Mouse (Mus musculus) CH12.LX (cell line): ENCODE measurements around the gene Vmn1r87. TPM values are rescaled to one million over a fixed set of nuclear protein-coding genes. Genes with fewer than 3 reads are reported as not detected.

Experiments used
- DNase-seq: peaks from one replicate; pipeline ENCODE4 v3.0.0-alpha.2; 2013; ENCODE audit errors: extremely low read depth
- H3K27ac ChIP-seq: 2 replicates; pipeline ENCODE4 v1.5.1; 2012; ENCODE audit warnings: low read depth, mild to moderate bottlenecking, control low read depth, moderate library complexity; ENCODE audit not compliant: insufficient read depth
- H3K27me3 ChIP-seq: replicated peaks from 2 replicates; pipeline ENCODE3; 2012; ENCODE audit warnings: inconsistent platforms
- H3K36me3 ChIP-seq, 2 experiments: replicated peaks in 1 of 2; 2 replicates each; pipeline versions ENCODE3 to v1.6.1; 2012; ENCODE audit warnings: inconsistent platforms in 1 of 2, low read length in 1 of 2, mild to moderate bottlenecking in 1 of 2, mixed read lengths in 1 of 2, moderate library complexity in 1 of 2; ENCODE audit not compliant: control insufficient read depth in 1 of 2, insufficient read depth in 1 of 2
- H3K4me1 ChIP-seq, 2 experiments: 2 replicates each; pipeline ENCODE4 v1.6.1; 2012; ENCODE audit warnings: inconsistent platforms in 1 of 2, moderate library complexity in 1 of 2; ENCODE audit not compliant: insufficient read depth in 2 of 2, control insufficient read depth in 1 of 2
- H3K4me2 ChIP-seq: 2 replicates; pipeline ENCODE4 v1.6.1; 2012; ENCODE audit warnings: low read depth, mild to moderate bottlenecking, control low read depth; ENCODE audit not compliant: poor library complexity, insufficient read depth, severe bottlenecking
- H3K4me3 ChIP-seq, 3 experiments: fragments of 150-350 bp in 1 of 3; sonication (generic) in 1 of 3; replicated peaks in 1 of 3; 2 replicates each; pipeline versions ENCODE3 to v1.5.1; 2011 to 2012; ENCODE audit warnings: low read depth in 2 of 3, low read length in 2 of 3, mild to moderate bottlenecking in 2 of 3, moderate library complexity in 2 of 3, control low read depth in 1 of 3, improper control_type of control experiment in 1 of 3, inconsistent platforms in 1 of 3, mixed read lengths in 1 of 3; ENCODE audit not compliant: poor library complexity in 1 of 3
- H3K79me2 ChIP-seq: replicated peaks from 2 replicates; pipeline ENCODE4 v1.6.1; 2012; ENCODE audit warnings: mild to moderate bottlenecking, moderate library complexity; ENCODE audit not compliant: control insufficient read depth, poor library complexity, insufficient read depth, severe bottlenecking; ENCODE audit errors: extremely low read depth
- H3K9ac ChIP-seq: 2 replicates; pipeline ENCODE4 v1.6.1; 2012; ENCODE audit warnings: low read depth, mild to moderate bottlenecking, control low read depth, moderate library complexity; ENCODE audit not compliant: insufficient read depth
- H3K9me3 ChIP-seq: replicated peaks from 2 replicates; pipeline ENCODE3; 2012; ENCODE audit warnings: low read length, inconsistent platforms, mixed read lengths
- CHD1 ChIP-seq: IDR thresholded peaks from 2 replicates; pipeline ENCODE4 v1.6.1; 2012; ENCODE audit warnings: low read depth, low read length, improper control_type of control experiment, inconsistent platforms
- E2F4 ChIP-seq: IDR thresholded peaks from 2 replicates; pipeline ENCODE4 v1.6.1; 2011; ENCODE audit warnings: low read depth, low read length, improper control_type of control experiment; ENCODE audit not compliant: insufficient replicate concordance
- ELF1 ChIP-seq: IDR thresholded peaks from 2 replicates; pipeline ENCODE4 v1.6.1; 2014; ENCODE audit warnings: low read depth, mild to moderate bottlenecking, inconsistent platforms, low read length, improper control_type of control experiment
- JUN ChIP-seq: IDR thresholded peaks from 2 replicates; pipeline ENCODE4 v1.6.1; 2011; ENCODE audit warnings: low read depth, mild to moderate bottlenecking, low read length, improper control_type of control experiment, moderate library complexity; ENCODE audit not compliant: insufficient read depth
- MAFK ChIP-seq: IDR thresholded peaks from 2 replicates; pipeline ENCODE4 v1.6.1; 2011; ENCODE audit warnings: low read length, improper control_type of control experiment; ENCODE audit not compliant: insufficient replicate concordance
- MAX ChIP-seq: IDR thresholded peaks from 2 replicates; pipeline ENCODE4 v1.6.1; 2011; ENCODE audit warnings: low read length, improper control_type of control experiment
- MAZ ChIP-seq: IDR thresholded peaks from 2 replicates; pipeline ENCODE4 v1.6.1; 2012; ENCODE audit warnings: low read depth, mild to moderate bottlenecking, inconsistent platforms, low read length, improper control_type of control experiment, moderate library complexity
- MEF2A ChIP-seq: IDR thresholded peaks from 2 replicates; pipeline ENCODE4 v1.6.1; 2014; ENCODE audit warnings: low read depth, mild to moderate bottlenecking, inconsistent platforms, low read length, improper control_type of control experiment, borderline replicate concordance
- MYC ChIP-seq: IDR thresholded peaks from 2 replicates; pipeline ENCODE4 v1.6.1; 2011; ENCODE audit warnings: low read depth, mild to moderate bottlenecking, improper control_type of control experiment, low read length
- NELFE ChIP-seq: IDR thresholded peaks from 2 replicates; pipeline ENCODE4 v1.6.1; 2011; ENCODE audit warnings: low read depth, low read length, improper control_type of control experiment
- NRF1 ChIP-seq: IDR thresholded peaks from 2 replicates; pipeline ENCODE4 v1.6.1; 2014; ENCODE audit warnings: low read depth, mild to moderate bottlenecking, inconsistent platforms, low read length, improper control_type of control experiment, moderate library complexity
- PAX5 ChIP-seq: IDR thresholded peaks from 2 replicates; pipeline ENCODE4 v1.6.1; 2012; ENCODE audit warnings: low read length, inconsistent platforms, mixed read lengths
- POLR2AphosphoS2 ChIP-seq: IDR thresholded peaks from 2 replicates; pipeline ENCODE4 v1.6.1; 2011; ENCODE audit warnings: low read depth, low read length, improper control_type of control experiment
- RAD21 ChIP-seq: IDR thresholded peaks from 2 replicates; pipeline ENCODE4 v1.6.1; 2011; ENCODE audit warnings: low read depth, mild to moderate bottlenecking, low read length, improper control_type of control experiment, moderate library complexity
- RCOR1 ChIP-seq: conservative IDR thresholded peaks from 2 replicates; pipeline ENCODE4 v1.6.1; 2012; ENCODE audit warnings: low read depth, mild to moderate bottlenecking, inconsistent platforms, low read length, improper control_type of control experiment
- TBP ChIP-seq: conservative IDR thresholded peaks from 2 replicates; pipeline ENCODE4 v1.6.1; 2011; ENCODE audit warnings: low read depth, low read length, improper control_type of control experiment
- TCF12 ChIP-seq: IDR thresholded peaks from 2 replicates; pipeline ENCODE4 v1.6.1; 2014; ENCODE audit warnings: low read depth, mild to moderate bottlenecking, inconsistent platforms, low read length, improper control_type of control experiment
- USF1 ChIP-seq: IDR thresholded peaks from 2 replicates; pipeline ENCODE4 v1.6.1; 2014; ENCODE audit warnings: low read depth, mild to moderate bottlenecking, inconsistent platforms, low read length, improper control_type of control experiment
- USF2 ChIP-seq: conservative IDR thresholded peaks from 2 replicates; pipeline ENCODE4 v1.6.1; 2011; ENCODE audit warnings: low read depth, low read length, improper control_type of control experiment
- ZC3H11A ChIP-seq: IDR thresholded peaks from 2 replicates; pipeline ENCODE4 v1.6.1; 2012; ENCODE audit warnings: low read depth, mild to moderate bottlenecking, inconsistent platforms, low read length, improper control_type of control experiment
- ZKSCAN1 ChIP-seq: IDR thresholded peaks from 2 replicates; pipeline ENCODE4 v1.6.1; 2012; ENCODE audit warnings: low read depth, inconsistent platforms, low read length, improper control_type of control experiment, borderline replicate concordance
- dilution Hi-C: fragments of 300-500 bp; cut with MboI; formaldehyde crosslinking; loops from 2 replicates; pipeline ENCODE4 v1.14.3; 2020; ENCODE audit warnings: low sequenced_read_pairs; ENCODE audit not compliant: extremely low pct_unique_long_range_greater_than_20kb, extremely low pct_ligation_motif_present
- in situ Hi-C: fragments of 300-500 bp; cut with MboI; formaldehyde crosslinking; loops from 3 replicates; pipeline ENCODE4 v1.14.3; 2019; ENCODE audit warnings: low sequenced_read_pairs, low pct_ligation_motif_present, low pct_unique_long_range_greater_than_20kb, mixed read lengths
- polyA plus RNA-seq: library from polyadenylated mRNA; unstranded; fragments of >175 nt; gene quantifications from 2 replicates; pipeline ENCODE4 v1.2.1, GENCODE M21; 2012; ENCODE audit warnings: low read depth; ENCODE audit not compliant: insufficient read length
- total RNA-seq, 2 experiments: library from RNA; depleted of rRNA; stranded (reverse); fragments of 300-350 nt in 1 of 2; fragments of >200 nt in 1 of 2; gene quantifications; 2 replicates each; pipeline ENCODE4 v1.2.3; 2012 to 2014

Gene Vmn1r87
- total and polyA plus RNA-seq, 3 experiments = not detected

GRCm38 (mm10) chr7:13119817-13120216 is 20.1 kb downstream of the Vmn1r87 start, which contains the start of gene Vmn1r86:
TSS of gene Vmn1r86 (minus strand) at chr7:13119917.
- Histone ChIP-seq H3K27me3 (peaks cover 25% of the 10 kb centered on the region), H3K4me1 (no peaks in the 10 kb centered on the region), H3K4me2 (no peak within 1 kb of the TSS), H3K36me3 (no peaks in the 10 kb centered on the region), H3K4me3 (no peak within 1 kb of the TSS), H3K79me2 (no peaks in the 10 kb centered on the region), H3K9ac (no peak within 1 kb of the TSS), H3K9me3 (no peaks in the 10 kb centered on the region), H3K27ac (no peak within 1 kb of the TSS)
- dilution Hi-C loops = no loop called here
- TF ChIP-seq ZC3H11A (no peak), MYC (no peak), CHD1 (no peak), RCOR1 (no peak), USF1 (no peak), MAZ (no peak), E2F4 (no peak), RAD21 (no peak), ELF1 (no peak), MAX (no peak), ZKSCAN1 (no peak), USF2 (no peak), MEF2A (no peak), NELFE (no peak), TCF12 (no peak), MAFK (no peak), TBP (no peak)
- DNase-seq = no peak
- in situ Hi-C loops = no loop called here

- no peaks in the 10 kb centered on the region for H3K9me3 ChIP-seq
- H3K27ac ChIP-seq = no peak within 1 kb of the TSS
- no peak within 1 kb of the TSS for H3K9ac ChIP-seq
- peaks cover 49% of the 10 kb centered on the region for H3K27me3 ChIP-seq
- DNase-seq = no peak
- no peak for TF ChIP-seq JUN
- no peak for TF ChIP-seq POLR2AphosphoS2
- no peak for TF ChIP-seq NRF1
- no peak for TF ChIP-seq PAX5
- H3K36me3 ChIP-seq = no peaks in the 10 kb centered on the region
- in situ Hi-C loops (no loop called here), dilution Hi-C loops (no loop called here)
- H3K4me3 ChIP-seq = no peak within 1 kb of the TSS
- H3K4me1 ChIP-seq = no peaks in the 10 kb centered on the region
- H3K4me2 ChIP-seq = no peak within 1 kb of the TSS
- H3K79me2 ChIP-seq = no peaks in the 10 kb centered on the region
Observed at GRCm38 (mm10) chr7:13095073-13095472, 44.9 kb downstream of the Vmn1r87 start, which contains the start of gene Vmn1r85. TSS of gene Vmn1r85 (minus strand) at chr7:13095173.

Other genes starting within 250 kb of the Vmn1r87 start
- 3.2 and 4.2 TPM in 2 replicates for gene Zscan22, start 242.3 kb downstream of the Vmn1r87 start, total RNA-seq (2012; rRNA removed)
- gene Zscan22, start 242.3 kb downstream of the Vmn1r87 start, total RNA-seq (2014; rRNA removed) = 2.8 and 3.3 TPM in 2 replicates
- gene Zscan22, start 242.3 kb downstream of the Vmn1r87 start, polyA plus RNA-seq = 7.6 and 8.9 TPM in 2 replicates
- 3,671 and 4,026 TPM in 2 replicates for gene Rps5, start 217.9 kb downstream of the Vmn1r87 start, total RNA-seq (2012; rRNA removed)
- gene Rps5, start 217.9 kb downstream of the Vmn1r87 start, total RNA-seq (2014; rRNA removed) = 3,631 and 4,293 TPM in 2 replicates
- 2,088 and 2,166 TPM in 2 replicates for gene Rps5, start 217.9 kb downstream of the Vmn1r87 start, polyA plus RNA-seq
- gene Rnf225, start 212.7 kb downstream of the Vmn1r87 start, total RNA-seq (2012; rRNA removed) = 1.1 and 1.3 TPM in 2 replicates
- gene Rnf225, start 212.7 kb downstream of the Vmn1r87 start, total RNA-seq (2014; rRNA removed) = 0.89 and 0.90 TPM in 2 replicates
- gene Rnf225, start 212.7 kb downstream of the Vmn1r87 start, polyA plus RNA-seq = 3.4 and 4.0 TPM in 2 replicates
- gene Zfp324, start 174.3 kb downstream of the Vmn1r87 start, total RNA-seq (2012; rRNA removed) = 6.4 and 8.7 TPM in 2 replicates
- 6.3 and 7.3 TPM in 2 replicates for gene Zfp324, start 174.3 kb downstream of the Vmn1r87 start, total RNA-seq (2014; rRNA removed)
- gene Zfp324, start 174.3 kb downstream of the Vmn1r87 start, polyA plus RNA-seq = 3.8 and 4.2 TPM in 2 replicates
- 7.5 and 7.8 TPM in 2 replicates for gene Zfp446, start 162.3 kb downstream of the Vmn1r87 start, total RNA-seq (2012; rRNA removed)
- 11.9 and 12.8 TPM in 2 replicates for gene Zfp446, start 162.3 kb downstream of the Vmn1r87 start, total RNA-seq (2014; rRNA removed)
- 12.5 and 12.9 TPM in 2 replicates for gene Zfp446, start 162.3 kb downstream of the Vmn1r87 start, polyA plus RNA-seq
- 0.04 TPM in 1 of 2 replicates, not detected in the other for gene Slc27a5, start 142.0 kb downstream of the Vmn1r87 start, total RNA-seq (2012; rRNA removed)
- not detected in 2 replicates for gene Slc27a5, start 142.0 kb downstream of the Vmn1r87 start, total RNA-seq (2014; rRNA removed)
- not detected in 2 replicates for gene Slc27a5, start 142.0 kb downstream of the Vmn1r87 start, polyA plus RNA-seq
- gene Trim28, start 141.0 kb downstream of the Vmn1r87 start, total RNA-seq (2012; rRNA removed) = 500 and 583 TPM in 2 replicates
- 495 and 516 TPM in 2 replicates for gene Trim28, start 141.0 kb downstream of the Vmn1r87 start, total RNA-seq (2014; rRNA removed)
- 728 and 891 TPM in 2 replicates for gene Trim28, start 141.0 kb downstream of the Vmn1r87 start, polyA plus RNA-seq
- 9.5 and 12.1 TPM in 2 replicates for gene Zbtb45, start 130.1 kb downstream of the Vmn1r87 start, total RNA-seq (2012; rRNA removed)
- 6.7 and 6.8 TPM in 2 replicates for gene Zbtb45, start 130.1 kb downstream of the Vmn1r87 start, total RNA-seq (2014; rRNA removed)
- gene Zbtb45, start 130.1 kb downstream of the Vmn1r87 start, polyA plus RNA-seq = 16.7 and 17.1 TPM in 2 replicates
- 110 and 115 TPM in 2 replicates for gene Chmp2a, start 105.3 kb downstream of the Vmn1r87 start, total RNA-seq (2012; rRNA removed)
- 131 and 141 TPM in 2 replicates for gene Chmp2a, start 105.3 kb downstream of the Vmn1r87 start, total RNA-seq (2014; rRNA removed)
- 134 and 148 TPM in 2 replicates for gene Chmp2a, start 105.3 kb downstream of the Vmn1r87 start, polyA plus RNA-seq
- 134 and 156 TPM in 2 replicates for gene Ube2m, start 101.9 kb downstream of the Vmn1r87 start, total RNA-seq (2012; rRNA removed)
- gene Ube2m, start 101.9 kb downstream of the Vmn1r87 start, total RNA-seq (2014; rRNA removed) = 227 and 244 TPM in 2 replicates
- 215 and 272 TPM in 2 replicates for gene Ube2m, start 101.9 kb downstream of the Vmn1r87 start, polyA plus RNA-seq
- gene Mzf1, start 85.4 kb downstream of the Vmn1r87 start, total RNA-seq (2012; rRNA removed) = 0.46 and 0.55 TPM in 2 replicates
- gene Mzf1, start 85.4 kb downstream of the Vmn1r87 start, total RNA-seq (2014; rRNA removed) = 0.31 and 0.34 TPM in 2 replicates
- 0.50 and 0.68 TPM in 2 replicates for gene Mzf1, start 85.4 kb downstream of the Vmn1r87 start, polyA plus RNA-seq
- gene Vmn1r85, start 45.0 kb downstream of the Vmn1r87 start, total RNA-seq (2012; rRNA removed) = not detected in 2 replicates
- not detected in 2 replicates for gene Vmn1r85, start 45.0 kb downstream of the Vmn1r87 start, total RNA-seq (2014; rRNA removed)
- not detected in 2 replicates for gene Vmn1r85, start 45.0 kb downstream of the Vmn1r87 start, polyA plus RNA-seq
- gene Vmn1r86, start 20.2 kb downstream of the Vmn1r87 start, total RNA-seq (2012; rRNA removed) = not detected in 2 replicates
- not detected in 2 replicates for gene Vmn1r86, start 20.2 kb downstream of the Vmn1r87 start, total RNA-seq (2014; rRNA removed)
- not detected in 2 replicates for gene Vmn1r86, start 20.2 kb downstream of the Vmn1r87 start, polyA plus RNA-seq
- gene Vmn1r88, start 19.4 kb upstream of the Vmn1r87 start, total RNA-seq (2012; rRNA removed) = 0.29 and 0.34 TPM in 2 replicates
- 0.03 TPM in 1 of 2 replicates, not detected in the other for gene Vmn1r88, start 19.4 kb upstream of the Vmn1r87 start, total RNA-seq (2014; rRNA removed)
- 0.07 and 0.10 TPM in 2 replicates for gene Vmn1r88, start 19.4 kb upstream of the Vmn1r87 start, polyA plus RNA-seq
- gene Vmn1r89, start 72.9 kb upstream of the Vmn1r87 start, total RNA-seq (2012; rRNA removed) = not detected in 2 replicates
- not detected in 2 replicates for gene Vmn1r89, start 72.9 kb upstream of the Vmn1r87 start, total RNA-seq (2014; rRNA removed)
- gene Vmn1r89, start 72.9 kb upstream of the Vmn1r87 start, polyA plus RNA-seq = not detected in 2 replicates
- gene Lig1, start 137.1 kb upstream of the Vmn1r87 start, total RNA-seq (2012; rRNA removed) = 82.4 and 86.2 TPM in 2 replicates
- gene Lig1, start 137.1 kb upstream of the Vmn1r87 start, total RNA-seq (2014; rRNA removed) = 34.8 and 42.0 TPM in 2 replicates
- 163 and 204 TPM in 2 replicates for gene Lig1, start 137.1 kb upstream of the Vmn1r87 start, polyA plus RNA-seq
- gene Zswim9, start 138.6 kb upstream of the Vmn1r87 start, total RNA-seq (2012; rRNA removed) = 3.8 and 4.2 TPM in 2 replicates
- 1.2 and 1.3 TPM in 2 replicates for gene Zswim9, start 138.6 kb upstream of the Vmn1r87 start, total RNA-seq (2014; rRNA removed)
- gene Zswim9, start 138.6 kb upstream of the Vmn1r87 start, polyA plus RNA-seq = 5.1 and 5.5 TPM in 2 replicates
- gene Pla2g4c, start 184.5 kb upstream of the Vmn1r87 start, total RNA-seq (2012; rRNA removed) = 0.17 and 0.55 TPM in 2 replicates
- gene Pla2g4c, start 184.5 kb upstream of the Vmn1r87 start, total RNA-seq (2014; rRNA removed) = 1.1 TPM in 2 replicates
- 1.4 and 1.7 TPM in 2 replicates for gene Pla2g4c, start 184.5 kb upstream of the Vmn1r87 start, polyA plus RNA-seq